Mouse (Mus musculus): ENCODE measurements at regions not wholly inside any gene's neighbourhood (a gene's known extent, or its start where the extent isn't known, plus 50 kb on each side); places are given as distances from the start of the nearest gene placed in this dataset.

DNA sequence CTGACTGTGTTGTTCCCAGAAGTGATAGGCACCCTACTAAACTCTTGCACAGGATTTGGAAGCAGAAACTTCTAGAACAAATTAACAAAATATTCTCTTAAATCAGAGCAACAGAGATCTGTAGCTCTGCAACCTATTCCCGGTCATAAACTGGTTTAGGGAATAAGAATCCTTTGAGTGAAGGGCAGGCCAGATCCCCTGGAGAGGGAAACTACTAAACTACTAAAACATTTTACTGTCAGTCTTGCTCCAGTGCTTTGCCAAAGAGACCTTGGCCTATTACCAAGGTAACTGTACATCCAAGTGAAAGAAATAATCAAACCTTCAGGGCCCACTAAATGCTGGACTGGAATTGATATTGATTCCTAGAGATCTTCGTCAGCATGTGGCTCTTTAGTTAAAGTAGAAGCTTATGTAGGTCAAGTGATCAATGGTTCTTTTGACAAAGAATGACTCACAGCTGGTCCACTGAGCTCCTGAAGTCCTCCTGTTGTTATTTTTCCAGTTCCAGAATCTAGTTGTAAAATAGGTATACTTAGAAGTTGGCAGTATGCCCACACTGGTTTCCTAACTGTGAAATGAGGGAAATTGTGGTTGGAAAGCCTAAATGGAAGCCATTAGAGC is 91.6 kb upstream of the Slc24a2 start:
- TF ChIP-seq POLR2A (IDR thresholded peaks at IDR 0.05; ENCODE audit: control insufficient read depth, low read depth, low read length) (no peak), CTCF (IDR thresholded peaks at IDR 0.05; ENCODE audit: control insufficient read depth, insufficient read depth, insufficient replicate concordance, low read depth, low read length) (no peak)

Data from testis, adult 2 months (tissue).